Mouse (Mus musculus) CH12.LX (cell line): ENCODE measurements around the gene Ccno. TPM values are rescaled to one million over a fixed set of nuclear protein-coding genes. Genes with fewer than 3 reads are reported as not detected.
A peak's percentile ranks its signal among the peaks of the same experiment; 100 is the strongest.

Source experiments
- DNase-seq: peaks from one replicate; pipeline ENCODE4 v3.0.0-alpha.2; 2013; ENCODE audit errors: extremely low read depth
- H3K27ac ChIP-seq: 2 replicates; pipeline ENCODE4 v1.5.1; 2012; ENCODE audit warnings: low read depth, mild to moderate bottlenecking, control low read depth, moderate library complexity; ENCODE audit not compliant: insufficient read depth
- H3K27me3 ChIP-seq: replicated peaks from 2 replicates; pipeline ENCODE3; 2012; ENCODE audit warnings: inconsistent platforms
- H3K36me3 ChIP-seq, 2 experiments: replicated peaks in 1 of 2; 2 replicates each; pipeline versions ENCODE3 to v1.6.1; 2012; ENCODE audit warnings: inconsistent platforms in 1 of 2, low read length in 1 of 2, mild to moderate bottlenecking in 1 of 2, mixed read lengths in 1 of 2, moderate library complexity in 1 of 2; ENCODE audit not compliant: control insufficient read depth in 1 of 2, insufficient read depth in 1 of 2
- H3K4me1 ChIP-seq, 2 experiments: 2 replicates each; pipeline ENCODE4 v1.6.1; 2012; ENCODE audit warnings: inconsistent platforms in 1 of 2, moderate library complexity in 1 of 2; ENCODE audit not compliant: insufficient read depth in 2 of 2, control insufficient read depth in 1 of 2
- H3K4me2 ChIP-seq: 2 replicates; pipeline ENCODE4 v1.6.1; 2012; ENCODE audit warnings: low read depth, mild to moderate bottlenecking, control low read depth; ENCODE audit not compliant: poor library complexity, insufficient read depth, severe bottlenecking
- H3K4me3 ChIP-seq, 3 experiments: fragments of 150-350 bp in 1 of 3; sonication (generic) in 1 of 3; replicated peaks in 1 of 3; 2 replicates each; pipeline versions ENCODE3 to v1.5.1; 2011 to 2012; ENCODE audit warnings: low read depth in 2 of 3, low read length in 2 of 3, mild to moderate bottlenecking in 2 of 3, moderate library complexity in 2 of 3, control low read depth in 1 of 3, improper control_type of control experiment in 1 of 3, inconsistent platforms in 1 of 3, mixed read lengths in 1 of 3; ENCODE audit not compliant: poor library complexity in 1 of 3
- H3K79me2 ChIP-seq: replicated peaks from 2 replicates; pipeline ENCODE4 v1.6.1; 2012; ENCODE audit warnings: mild to moderate bottlenecking, moderate library complexity; ENCODE audit not compliant: control insufficient read depth, poor library complexity, insufficient read depth, severe bottlenecking; ENCODE audit errors: extremely low read depth
- H3K9ac ChIP-seq: 2 replicates; pipeline ENCODE4 v1.6.1; 2012; ENCODE audit warnings: low read depth, mild to moderate bottlenecking, control low read depth, moderate library complexity; ENCODE audit not compliant: insufficient read depth
- H3K9me3 ChIP-seq: replicated peaks from 2 replicates; pipeline ENCODE3; 2012; ENCODE audit warnings: low read length, inconsistent platforms, mixed read lengths
- BHLHE40 ChIP-seq: IDR thresholded peaks from 2 replicates; pipeline ENCODE4 v1.6.1; 2011; ENCODE audit warnings: mild to moderate bottlenecking, low read depth, low read length, improper control_type of control experiment
- CHD1 ChIP-seq: IDR thresholded peaks from 2 replicates; pipeline ENCODE4 v1.6.1; 2012; ENCODE audit warnings: low read depth, low read length, improper control_type of control experiment, inconsistent platforms
- EP300 ChIP-seq: IDR thresholded peaks from 2 replicates; pipeline ENCODE4 v1.6.1; 2011; ENCODE audit warnings: low read length, improper control_type of control experiment
- GABPA ChIP-seq: IDR thresholded peaks from 2 replicates; pipeline ENCODE4 v1.6.1; 2012; ENCODE audit warnings: low read depth, low read length, improper control_type of control experiment, inconsistent platforms; ENCODE audit not compliant: insufficient replicate concordance
- KAT2A ChIP-seq: IDR thresholded peaks from 2 replicates; pipeline ENCODE4 v1.6.1; 2012; ENCODE audit warnings: low read length, improper control_type of control experiment, inconsistent platforms; ENCODE audit not compliant: insufficient replicate concordance
- MAFK ChIP-seq: IDR thresholded peaks from 2 replicates; pipeline ENCODE4 v1.6.1; 2011; ENCODE audit warnings: low read length, improper control_type of control experiment; ENCODE audit not compliant: insufficient replicate concordance
- MAZ ChIP-seq: IDR thresholded peaks from 2 replicates; pipeline ENCODE4 v1.6.1; 2012; ENCODE audit warnings: low read depth, mild to moderate bottlenecking, inconsistent platforms, low read length, improper control_type of control experiment, moderate library complexity
- MEF2A ChIP-seq: IDR thresholded peaks from 2 replicates; pipeline ENCODE4 v1.6.1; 2014; ENCODE audit warnings: low read depth, mild to moderate bottlenecking, inconsistent platforms, low read length, improper control_type of control experiment, borderline replicate concordance
- MYC ChIP-seq: IDR thresholded peaks from 2 replicates; pipeline ENCODE4 v1.6.1; 2011; ENCODE audit warnings: low read depth, mild to moderate bottlenecking, improper control_type of control experiment, low read length
- NRF1 ChIP-seq: IDR thresholded peaks from 2 replicates; pipeline ENCODE4 v1.6.1; 2014; ENCODE audit warnings: low read depth, mild to moderate bottlenecking, inconsistent platforms, low read length, improper control_type of control experiment, moderate library complexity
- PAX5 ChIP-seq: IDR thresholded peaks from 2 replicates; pipeline ENCODE4 v1.6.1; 2012; ENCODE audit warnings: low read length, inconsistent platforms, mixed read lengths
- POLR2A ChIP-seq: IDR thresholded peaks from 2 replicates; pipeline ENCODE4 v1.6.1; 2011; ENCODE audit warnings: low read depth, mild to moderate bottlenecking, improper control_type of control experiment, low read length
- SMC3 ChIP-seq: IDR thresholded peaks from 2 replicates; pipeline ENCODE4 v1.6.1; 2011; ENCODE audit warnings: low read depth, low read length, improper control_type of control experiment
- TCF12 ChIP-seq: IDR thresholded peaks from 2 replicates; pipeline ENCODE4 v1.6.1; 2014; ENCODE audit warnings: low read depth, mild to moderate bottlenecking, inconsistent platforms, low read length, improper control_type of control experiment
- ZMIZ1 ChIP-seq: IDR thresholded peaks from 2 replicates; pipeline ENCODE4 v1.6.1; 2012; ENCODE audit warnings: low read depth, mild to moderate bottlenecking, inconsistent platforms, low read length, improper control_type of control experiment
- ZNF384 ChIP-seq: IDR thresholded peaks from 2 replicates; pipeline ENCODE4 v1.6.1; 2012; ENCODE audit warnings: low read depth, low read length, improper control_type of control experiment, inconsistent platforms
- dilution Hi-C: fragments of 300-500 bp; cut with MboI; formaldehyde crosslinking; loops from 2 replicates; pipeline ENCODE4 v1.14.3; 2020; ENCODE audit warnings: low sequenced_read_pairs; ENCODE audit not compliant: extremely low pct_unique_long_range_greater_than_20kb, extremely low pct_ligation_motif_present
- in situ Hi-C: fragments of 300-500 bp; cut with MboI; formaldehyde crosslinking; loops from 3 replicates; pipeline ENCODE4 v1.14.3; 2019; ENCODE audit warnings: low sequenced_read_pairs, low pct_ligation_motif_present, low pct_unique_long_range_greater_than_20kb, mixed read lengths
- polyA plus RNA-seq: library from polyadenylated mRNA; unstranded; fragments of >175 nt; gene quantifications from 2 replicates; pipeline ENCODE4 v1.2.1, GENCODE M21; 2012; ENCODE audit warnings: low read depth; ENCODE audit not compliant: insufficient read length
- total RNA-seq, 2 experiments: library from RNA; depleted of rRNA; stranded (reverse); fragments of 300-350 nt in 1 of 2; fragments of >200 nt in 1 of 2; gene quantifications; 2 replicates each; pipeline ENCODE4 v1.2.3; 2012 to 2014

The Ccno gene
- total and polyA plus RNA-seq, 3 experiments: 0.16 to 0.54 (median 0.21) TPM

DNA sequence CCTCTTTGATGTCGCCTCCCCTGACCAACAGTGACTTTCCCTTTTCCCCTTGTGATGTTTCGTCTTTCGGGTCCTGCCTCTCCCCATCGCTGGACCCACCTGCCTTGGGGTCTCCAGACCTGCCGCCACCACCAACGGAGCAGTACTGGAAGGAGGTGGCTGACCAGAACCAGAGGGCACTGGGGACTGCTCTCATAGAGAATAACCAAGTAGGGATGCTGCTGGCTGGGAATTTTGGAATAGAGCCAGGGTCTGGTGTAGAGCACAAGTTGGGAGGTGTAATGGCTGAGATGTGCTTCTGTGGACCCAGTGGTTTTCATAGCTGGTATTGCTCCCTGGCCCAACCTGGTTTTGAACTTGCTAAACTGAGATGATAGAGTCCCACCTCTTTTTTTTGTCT is 9.8 kb downstream of the Ccno start:
- Histone ChIP-seq H3K4me1 (peaks cover 0 to 45% of the 10 kb centered on the region in 2 experiments; a peak in 2 of 4 replicates), H3K27me3 (peaks cover 55% of the 10 kb centered on the region), H3K4me3 (no peak overlapping the region), H3K36me3 (no peaks in the 10 kb centered on the region), H3K9ac (no peak overlapping the region), H3K4me2 (no peak overlapping the region), H3K27ac (no peak overlapping the region), H3K79me2 (no peaks in the 10 kb centered on the region), H3K9me3 (no peaks in the 10 kb centered on the region)
- TF ChIP-seq EP300: no peak
- TF ChIP-seq ZMIZ1: no peak
- TF ChIP-seq BHLHE40: no peak
- no peak for TF ChIP-seq MYC
- no peak for TF ChIP-seq POLR2A
- no peak for TF ChIP-seq ZNF384
- no peak for TF ChIP-seq MEF2A
- TF ChIP-seq MAFK: no peak
- TF ChIP-seq GABPA: no peak
- in situ Hi-C loops: no loop called here
- dilution Hi-C loops: no loop called here
- no peak for DNase-seq

DNA sequence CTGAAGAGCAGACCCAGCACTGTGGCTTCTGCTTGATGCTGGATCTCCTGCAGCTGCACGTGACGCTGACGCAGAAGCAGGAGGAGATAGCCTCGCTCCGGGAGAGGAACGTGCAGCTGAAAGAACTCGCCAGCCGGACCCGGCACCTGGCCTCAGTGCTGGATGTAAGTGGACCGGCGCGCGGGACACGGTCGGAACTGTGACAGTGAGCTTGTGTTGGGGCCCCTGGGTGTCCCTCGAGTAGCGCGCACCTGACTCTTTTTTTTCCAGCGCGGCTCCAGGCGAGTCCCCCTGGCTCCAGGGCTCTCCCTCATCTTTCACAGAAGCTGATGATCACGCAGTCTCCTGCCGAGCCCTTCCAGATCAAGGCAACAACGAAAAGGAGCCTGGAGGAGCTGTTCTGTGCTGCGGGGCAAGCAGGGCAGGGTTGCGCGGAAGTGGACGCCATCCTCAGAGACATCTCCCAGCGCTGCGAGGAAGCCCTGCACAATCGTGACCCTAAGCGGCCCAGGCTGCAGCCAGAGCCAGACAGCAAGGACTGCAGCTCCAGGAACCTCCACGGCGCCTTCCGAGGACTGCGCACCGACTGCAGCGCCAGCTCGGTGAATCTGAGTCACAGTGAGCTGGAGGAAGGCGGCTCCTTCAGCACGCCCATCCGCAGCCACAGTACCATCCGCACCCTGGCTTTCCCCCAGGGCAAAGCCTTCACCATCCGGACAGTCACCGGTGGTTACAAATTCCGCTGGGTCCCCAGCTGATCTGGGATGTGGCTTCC is 11.0 kb downstream of the Ccno start:
- no peak overlapping the region for H3K9ac ChIP-seq
- H3K4me2 ChIP-seq: peak overlapping the region; percentile 55
- dilution Hi-C loops: no loop called here
- peaks cover 44% of the 10 kb centered on the region for H3K27me3 ChIP-seq
- H3K79me2 ChIP-seq: no peaks in the 10 kb centered on the region
- no peak for DNase-seq
- no peak for TF ChIP-seq SMC3
- peak; percentile 71 for TF ChIP-seq BHLHE40
- H3K27ac ChIP-seq: no peak overlapping the region
- no peak overlapping the region for H3K4me3 ChIP-seq
- H3K36me3 ChIP-seq: no peaks in the 10 kb centered on the region
- H3K9me3 ChIP-seq: no peaks in the 10 kb centered on the region
- peaks cover 0 to 41% of the 10 kb centered on the region in 2 experiments; a peak in 2 of 4 replicates for H3K4me1 ChIP-seq
- in situ Hi-C loops: no loop called here

DNA sequence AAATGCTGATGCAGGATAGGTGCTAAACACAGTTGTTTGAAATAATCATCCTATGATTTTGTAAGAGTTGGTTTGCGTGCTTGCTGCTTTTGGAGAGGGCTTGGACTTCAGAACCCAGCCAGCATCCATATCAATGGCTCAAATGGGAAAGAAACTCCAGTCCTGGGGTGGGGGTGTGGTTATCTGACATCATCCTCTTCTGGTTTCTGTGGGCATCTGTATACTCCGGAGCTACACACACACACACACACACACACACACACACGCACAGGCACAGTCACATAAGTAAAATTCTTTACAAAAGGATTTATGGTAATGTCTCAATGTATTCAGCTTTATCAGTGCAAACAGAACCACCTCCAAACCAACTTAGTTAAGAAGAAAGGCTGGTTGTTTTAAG is 12.5 kb downstream of the Ccno start:
- in situ Hi-C loops (no loop called here), dilution Hi-C loops (no loop called here)
- H3K4me2 ChIP-seq: no peak overlapping the region
- H3K79me2 ChIP-seq: no peaks in the 10 kb centered on the region
- H3K36me3 ChIP-seq: no peaks in the 10 kb centered on the region
- H3K4me1 ChIP-seq: peaks cover 0 to 26% of the 10 kb centered on the region in 2 experiments; a peak in 2 of 4 replicates
- no peak overlapping the region for H3K4me3 ChIP-seq
- no peaks in the 10 kb centered on the region for H3K9me3 ChIP-seq
- no peak overlapping the region for H3K9ac ChIP-seq
- no peak for DNase-seq
- H3K27ac ChIP-seq: no peak overlapping the region
- TF ChIP-seq PAX5 (no peak), MAZ (no peak), SMC3 (no peak), KAT2A (no peak), CHD1 (no peak), NRF1 (no peak), TCF12 (no peak), GABPA (no peak), POLR2A (no peak)
- H3K27me3 ChIP-seq: peaks cover 30% of the 10 kb centered on the region
